Mouse (Mus musculus) urinary bladder, postnatal 25 days (tissue): ENCODE measurements at regions not wholly inside any gene's neighbourhood (a gene's known extent, or its start where the extent isn't known, plus 50 kb on each side); places are given as distances from the start of the nearest gene placed in this dataset.
"Not testable (repeated sequence)": the region's sequence is repeated elsewhere in the genome, so short reads cannot be mapped to it uniquely, and the experiment has no call there.

Experiments used
- DNase-seq: peaks from one replicate; pipeline ENCODE4 v3.0.0; 2022; ENCODE audit warnings: low spot score

DNA sequence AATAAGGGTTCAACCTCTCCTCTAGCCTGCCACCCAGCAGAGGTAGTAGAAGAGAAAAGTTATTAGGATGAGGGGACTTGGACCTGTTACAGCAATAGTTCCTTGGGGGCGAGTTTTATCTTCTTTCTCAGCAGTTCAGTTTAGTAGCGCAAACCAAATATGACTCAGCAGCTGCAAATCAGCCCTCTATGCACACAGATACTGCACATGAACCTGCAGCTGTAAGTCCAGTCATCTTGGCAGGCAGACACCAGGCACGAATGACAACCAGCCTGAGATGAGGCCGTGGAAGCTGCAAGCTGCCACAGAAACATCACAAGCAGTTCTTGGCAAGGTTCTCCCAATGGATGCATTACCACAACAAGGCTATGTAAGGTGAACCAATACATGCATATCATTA lies 327.0 kb upstream of the Akr1e1 start:
- no peak for DNase-seq

DNA sequence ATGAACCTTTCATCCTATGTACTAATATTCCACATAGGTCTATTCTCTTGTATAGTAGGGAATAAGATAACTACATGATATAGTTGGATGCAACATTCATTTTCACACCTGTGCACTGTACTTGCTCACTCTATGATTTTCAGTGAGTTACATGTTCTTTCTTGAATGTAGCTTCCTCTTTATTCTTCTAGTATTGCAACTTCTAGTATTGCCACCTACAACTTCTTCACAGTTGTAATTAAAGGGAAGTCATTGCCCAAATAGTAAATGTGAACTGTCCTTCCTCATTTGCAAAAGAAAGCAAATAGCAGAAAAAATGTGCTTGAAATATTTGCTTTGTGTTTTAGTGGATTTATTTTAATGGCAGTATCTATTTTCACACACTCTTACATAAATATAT lies 330.9 kb upstream of the Akr1e1 start:
- DNase-seq = no peak

DNA sequence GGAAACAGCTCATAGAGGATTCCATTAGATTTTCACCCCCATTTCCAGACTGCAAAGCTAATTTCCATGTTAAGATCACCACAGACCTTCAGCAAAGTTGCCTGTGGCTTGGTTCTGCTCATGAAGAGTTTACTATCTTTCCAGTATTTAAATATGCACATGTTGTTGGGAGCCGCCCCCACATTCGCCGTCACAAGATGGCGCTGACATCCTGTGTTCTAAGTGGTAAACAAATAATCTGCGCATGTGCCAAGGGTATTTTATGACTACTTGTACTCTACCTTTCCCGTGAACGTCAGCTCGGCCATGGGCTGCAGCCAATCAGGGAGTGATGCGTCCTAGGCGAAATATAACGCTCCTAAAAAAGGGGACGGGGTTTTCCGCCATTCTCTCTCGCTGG lies 333.5 kb upstream of the Akr1e1 start:
- DNase-seq = not testable (repeated sequence)

DNA sequence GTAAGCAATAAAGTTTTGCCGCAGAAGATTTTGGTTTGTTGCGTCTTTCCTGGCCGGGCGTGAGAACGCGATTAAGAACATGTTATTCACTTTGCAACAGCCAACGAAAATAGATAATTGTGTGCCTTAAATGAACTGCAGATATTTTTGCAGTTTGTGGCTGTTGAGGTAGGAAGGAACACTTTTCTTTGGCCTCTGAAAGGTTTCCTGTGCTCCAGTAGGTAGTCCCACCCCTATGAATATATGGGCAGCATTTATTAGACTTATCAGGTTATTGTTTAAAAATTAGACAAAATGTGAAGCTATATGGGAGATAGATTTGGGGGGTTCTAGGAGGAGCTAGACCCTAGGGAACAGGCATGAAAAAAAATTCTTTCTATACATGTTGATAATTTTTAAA lies 334.1 kb upstream of the Akr1e1 start:
- no peak for DNase-seq

DNA sequence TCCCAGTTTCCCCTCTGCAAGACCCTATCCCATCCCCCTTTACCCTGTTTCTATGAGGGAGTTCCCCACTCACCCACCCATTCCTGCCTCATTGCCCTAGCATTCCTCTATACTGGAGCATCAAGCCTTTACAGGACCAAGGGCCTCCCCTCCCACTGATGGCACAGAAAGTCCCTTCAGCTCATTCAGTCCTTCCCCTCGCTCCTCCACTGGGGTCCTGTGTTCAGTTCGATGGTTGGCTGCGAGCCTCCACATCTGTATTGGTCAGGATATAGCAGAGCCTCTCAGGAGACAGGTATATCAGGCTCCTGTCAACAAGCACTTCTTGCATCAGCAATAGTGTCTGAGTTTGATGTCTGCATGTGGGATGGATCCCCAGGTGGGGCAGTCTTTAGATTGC lies 346.4 kb upstream of the Akr1e1 start:
- DNase-seq = no peak

DNA sequence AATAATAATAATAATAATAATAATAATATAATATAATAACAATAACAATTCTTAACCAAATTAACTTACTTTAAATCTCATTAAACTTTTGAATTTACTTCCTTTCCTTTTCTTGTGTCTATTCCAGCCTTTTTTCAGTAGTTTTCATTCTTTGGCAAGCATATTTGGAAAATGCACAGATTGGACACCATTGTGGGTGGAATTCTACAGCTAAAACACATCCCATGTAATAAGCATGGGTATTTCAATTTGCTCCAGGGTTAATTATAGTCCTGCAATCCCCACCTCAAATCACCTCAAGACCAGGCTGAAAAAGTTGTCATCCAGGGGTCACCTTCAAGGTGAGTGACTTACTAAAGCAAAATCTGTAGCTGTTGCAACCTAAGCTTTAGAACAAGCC lies 355.9 kb upstream of the Akr1e1 start:
- DNase-seq = no peak

DNA sequence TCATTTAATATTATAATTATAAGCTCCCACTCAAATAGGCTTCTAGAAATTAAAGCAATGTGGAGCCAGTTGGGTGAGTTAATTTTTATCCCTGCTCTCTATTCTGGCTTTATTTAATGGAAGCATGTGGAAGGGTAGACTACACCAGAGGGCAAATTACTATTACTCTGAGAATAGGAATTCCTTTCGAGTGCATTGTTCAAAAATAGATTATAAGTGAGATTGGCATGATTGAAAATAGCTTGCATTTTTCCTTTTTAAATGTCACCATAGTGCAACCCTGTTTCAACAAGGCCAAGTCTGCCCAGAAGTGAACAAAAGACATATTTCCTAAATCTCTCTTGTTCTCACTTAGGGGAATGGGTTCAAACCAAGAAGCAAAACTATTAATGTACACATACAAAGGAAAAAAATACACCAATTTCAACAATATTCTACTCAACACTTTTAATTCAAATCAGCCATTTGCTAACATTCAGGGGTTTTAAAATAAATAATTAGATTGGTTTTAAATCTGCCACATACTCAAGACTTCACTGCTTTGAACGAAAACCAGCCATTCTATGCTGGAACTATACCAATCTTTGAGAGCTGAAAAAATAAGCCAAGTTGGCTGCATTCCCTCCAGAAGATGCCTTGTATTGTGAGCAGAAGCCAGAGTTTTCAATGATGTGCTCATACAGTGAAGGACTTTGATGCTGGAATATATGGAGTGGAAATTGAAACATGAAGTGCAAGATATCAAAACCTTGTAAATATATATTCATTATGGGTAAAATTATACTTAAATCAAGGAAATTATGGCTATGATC lies 361.3 kb upstream of the Akr1e1 start:
- no peak for DNase-seq

DNA sequence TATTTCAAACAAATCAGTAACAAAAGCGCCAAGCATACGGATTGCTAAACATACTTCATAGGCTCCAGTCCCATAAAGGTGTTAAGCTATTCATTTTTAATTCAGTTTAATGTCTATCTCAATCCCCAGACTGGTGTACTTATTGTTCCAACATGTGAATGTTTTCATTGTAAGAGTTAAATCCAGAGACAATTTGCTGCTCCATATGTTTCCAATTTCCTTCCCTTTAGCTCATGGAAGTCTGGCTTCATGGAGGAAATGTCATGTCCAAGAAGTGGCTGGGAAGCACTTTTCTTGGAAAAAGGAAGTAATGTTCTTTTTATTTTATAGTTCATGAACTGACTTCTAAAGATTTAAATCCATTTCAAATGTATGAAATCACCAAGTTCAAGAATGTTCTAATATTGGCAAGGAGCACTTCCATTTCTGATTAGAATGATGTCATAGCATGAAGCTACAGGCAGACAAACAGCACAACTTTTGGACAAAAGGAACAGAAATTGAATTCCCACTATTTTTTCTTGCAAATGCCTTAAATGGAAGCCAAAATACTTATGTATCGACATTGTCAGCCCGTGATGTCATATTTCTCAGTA lies 362.6 kb upstream of the Akr1e1 start:
- no peak for DNase-seq

DNA sequence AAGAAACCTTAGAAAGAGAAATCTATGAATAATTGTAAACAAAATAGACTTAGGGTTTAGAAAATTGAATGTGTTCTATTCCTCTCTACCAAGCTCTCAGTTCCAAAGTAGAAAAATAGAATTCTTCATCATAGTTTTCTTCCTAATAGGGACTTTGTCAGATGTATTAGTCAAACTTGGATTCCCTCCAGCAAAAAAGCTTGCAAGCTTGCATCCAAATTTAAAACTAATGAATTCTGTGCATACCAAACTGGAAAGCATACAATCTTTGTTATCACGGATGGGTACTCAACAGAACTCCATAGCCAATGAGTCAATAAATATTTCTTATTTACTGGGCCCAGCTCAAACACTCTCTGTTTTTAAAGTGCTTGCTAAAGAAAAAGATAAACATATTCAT lies 383.9 kb upstream of the Akr1e1 start:
- DNase-seq = no peak

DNA sequence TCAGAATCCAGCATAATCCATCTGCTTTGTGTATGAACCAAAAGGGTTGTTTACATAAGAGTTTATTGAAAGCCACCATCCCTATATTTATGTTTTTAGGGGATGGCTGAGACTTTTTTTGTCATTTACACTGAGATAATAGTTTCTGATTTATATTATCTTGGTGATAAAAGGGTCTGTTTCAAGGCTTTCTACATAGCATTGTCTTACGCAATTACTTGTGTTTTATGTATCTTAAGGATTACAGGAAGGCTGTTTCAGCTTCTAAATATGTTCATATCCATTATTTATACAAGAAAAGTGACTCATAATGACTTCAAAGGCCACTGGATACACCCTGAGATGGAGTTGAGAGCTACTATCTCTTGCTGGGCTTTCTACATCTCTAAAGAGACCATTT lies 399.3 kb upstream of the Akr1e1 start:
- DNase-seq = no peak

DNA sequence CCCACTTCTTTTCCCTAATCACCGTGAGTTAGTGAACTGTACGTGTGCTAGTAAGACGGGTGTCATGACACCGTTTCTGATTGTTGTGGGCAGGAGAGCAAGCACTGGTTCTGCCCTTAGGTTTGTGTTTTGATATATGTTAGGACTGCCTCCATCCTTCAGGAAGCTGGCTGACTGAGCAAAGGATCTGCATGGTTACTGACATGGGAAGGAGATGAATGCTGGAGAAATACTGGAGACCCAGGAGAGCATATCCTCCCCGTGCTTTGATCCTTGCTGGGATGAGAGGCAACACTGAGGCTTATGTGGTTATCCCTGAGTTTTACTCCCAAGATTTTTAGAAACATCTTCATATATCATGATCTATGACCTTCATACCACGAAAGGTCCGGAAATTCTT lies 413.5 kb upstream of the Akr1e1 start:
- no peak for DNase-seq

DNA sequence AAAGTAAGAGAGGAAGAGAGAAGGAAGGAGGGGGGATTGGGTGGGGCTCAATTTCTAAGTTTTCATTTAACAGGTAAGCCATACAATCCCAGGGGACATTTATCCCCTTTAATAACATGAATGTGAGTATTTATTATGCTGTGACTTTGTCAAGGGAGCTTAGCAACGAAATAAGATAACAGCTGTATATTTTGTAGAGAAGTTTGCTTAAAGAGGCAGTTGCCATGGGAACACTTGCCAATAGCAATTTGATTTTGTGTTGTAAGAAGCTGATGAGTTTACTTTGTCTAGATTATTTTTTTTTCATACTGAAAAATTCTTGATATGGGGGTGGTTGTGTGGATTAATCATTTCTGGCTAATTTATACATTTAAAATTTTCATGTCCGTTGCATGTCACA lies 450.9 kb upstream of the Akr1e1 start:
- no peak for DNase-seq

DNA sequence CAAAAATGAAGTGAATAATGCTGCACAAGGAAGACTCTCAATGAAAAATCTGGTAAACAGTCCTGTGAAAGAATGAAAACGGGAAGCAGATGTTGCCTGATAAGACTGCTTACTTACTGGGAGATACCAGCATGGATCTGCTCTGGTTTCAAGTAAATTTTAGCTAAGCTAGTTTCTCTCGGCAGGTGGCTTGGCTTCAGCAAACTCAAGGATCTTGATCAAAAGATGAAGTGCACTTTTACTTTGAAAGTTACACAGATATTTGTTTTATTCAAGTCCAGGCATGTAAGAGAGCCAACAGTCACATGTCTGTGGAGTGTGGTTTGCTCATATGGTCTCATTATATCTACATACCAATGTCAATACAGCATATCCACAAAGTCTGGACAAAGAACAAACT lies 451.5 kb upstream of the Akr1e1 start:
- no peak for DNase-seq

DNA sequence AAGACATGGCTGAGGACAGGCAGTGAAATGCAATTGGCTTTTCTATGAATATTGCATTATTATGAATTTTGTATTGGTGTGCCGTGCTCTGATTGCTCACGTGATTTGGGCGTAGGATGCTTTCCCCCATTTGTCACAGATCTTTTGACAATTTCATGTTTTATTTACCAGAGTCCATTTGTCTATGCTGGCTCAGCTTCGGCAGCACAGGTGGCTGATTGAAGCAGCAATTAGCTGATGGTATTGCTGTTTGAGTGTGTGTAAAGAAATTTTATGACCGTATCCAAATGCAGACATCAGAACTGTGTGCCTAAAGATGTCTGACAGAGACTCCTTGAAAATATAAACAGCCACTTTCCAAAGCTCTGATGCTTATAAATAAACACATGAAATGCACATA lies 498.5 kb upstream of the Akr1e1 start:
- no peak for DNase-seq

DNA sequence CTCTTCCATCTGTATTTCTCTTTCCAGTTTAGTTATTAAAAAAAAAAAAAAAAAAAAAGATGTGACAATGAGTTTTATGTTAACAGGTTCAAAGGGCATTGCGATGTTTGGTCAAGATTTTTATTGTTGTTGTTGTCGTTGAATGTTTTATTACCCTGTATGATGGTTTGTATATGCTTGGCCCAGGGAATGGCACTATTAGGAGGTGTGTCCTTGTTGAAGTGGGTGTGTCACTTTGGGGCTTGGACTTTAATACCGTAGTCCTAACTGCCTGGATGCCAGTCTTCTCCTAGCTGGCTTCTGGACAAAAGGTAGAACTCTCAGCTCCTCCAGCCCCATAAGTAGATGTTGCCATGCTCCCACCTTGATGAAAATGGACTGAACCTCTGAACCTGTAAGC lies 545.9 kb upstream of the Akr1e1 start:
- DNase-seq = no peak

DNA sequence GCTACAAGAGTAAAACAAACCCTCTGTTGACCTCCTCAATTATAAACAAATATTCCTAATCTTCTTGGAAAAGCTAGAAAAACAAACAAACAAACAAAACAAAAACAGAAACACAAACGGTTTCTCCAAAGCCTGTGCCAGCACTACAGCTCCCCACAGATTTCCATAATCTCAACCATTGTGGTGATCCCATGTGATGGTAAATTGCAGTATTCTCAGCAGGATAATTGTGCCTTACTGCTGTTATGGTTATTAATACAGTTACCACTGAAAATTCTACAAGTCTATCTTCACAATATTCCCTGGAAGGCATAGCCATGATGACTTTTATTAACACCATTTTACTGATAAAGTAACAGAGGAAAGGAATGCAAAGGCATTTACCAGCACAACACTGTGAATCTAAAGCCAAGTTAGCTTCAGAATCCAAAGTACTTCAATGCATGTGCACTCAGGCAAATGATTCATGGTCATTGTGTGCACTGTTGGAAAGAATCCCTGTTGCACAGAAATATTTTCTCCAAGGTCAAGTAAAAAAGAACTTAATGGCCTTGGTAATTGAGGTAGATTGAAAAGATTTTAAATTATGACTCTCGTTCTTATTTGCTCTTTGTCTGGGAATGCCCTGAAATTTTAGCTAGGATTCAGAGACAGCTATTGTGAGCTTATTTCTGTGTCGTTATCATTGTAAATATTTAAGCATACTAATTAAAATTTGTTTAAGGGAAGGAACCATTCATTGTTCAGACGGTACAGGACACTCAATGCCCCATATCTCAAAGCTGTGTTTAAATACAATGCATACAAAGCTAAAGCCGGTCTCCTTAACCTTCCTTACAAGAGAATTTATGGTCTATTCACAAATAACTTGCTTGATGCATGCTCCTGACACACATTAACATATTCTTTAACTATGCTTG lies 551.1 kb upstream of the Akr1e1 start:
- DNase-seq = no peak

DNA sequence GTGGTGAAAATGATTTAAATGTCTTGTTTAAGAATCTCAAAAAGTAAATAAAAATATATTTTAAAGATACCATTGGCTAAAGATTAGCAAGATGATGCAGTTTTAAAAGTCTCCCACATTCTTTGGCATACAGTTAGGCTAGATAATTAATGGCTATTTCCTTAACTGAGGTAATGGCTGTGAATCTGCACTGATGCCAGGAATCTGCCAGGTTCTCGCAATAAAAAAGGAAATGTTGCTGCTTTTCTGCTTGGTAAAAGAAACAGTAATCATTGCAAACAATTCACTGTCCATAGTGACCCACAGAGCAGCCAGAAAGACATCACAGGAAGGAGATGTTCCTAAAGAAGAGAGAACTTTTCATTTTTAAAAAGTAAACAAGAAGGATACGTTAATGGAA lies 557.7 kb upstream of the Akr1e1 start:
- DNase-seq = no peak

DNA sequence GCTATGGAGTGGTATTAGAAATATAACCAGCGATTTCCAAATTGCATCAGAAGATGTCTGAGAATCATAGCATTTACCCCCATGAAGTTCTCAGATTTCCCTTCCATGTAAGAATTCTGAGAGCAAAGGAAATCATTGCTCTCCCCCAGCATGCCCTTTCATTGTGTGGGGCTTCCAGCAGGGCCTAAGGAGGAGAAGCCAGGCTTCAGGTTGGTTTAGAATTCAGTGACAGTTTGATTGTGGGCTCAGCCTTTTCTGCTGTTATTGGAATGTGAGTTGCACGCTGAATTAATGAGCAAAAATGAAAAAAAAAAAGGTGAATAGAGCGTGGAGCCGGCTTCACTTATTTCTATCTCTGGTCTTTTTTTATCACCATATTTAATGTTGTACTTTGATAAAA lies 570.0 kb upstream of the Akr1e1 start:
- no peak for DNase-seq

DNA sequence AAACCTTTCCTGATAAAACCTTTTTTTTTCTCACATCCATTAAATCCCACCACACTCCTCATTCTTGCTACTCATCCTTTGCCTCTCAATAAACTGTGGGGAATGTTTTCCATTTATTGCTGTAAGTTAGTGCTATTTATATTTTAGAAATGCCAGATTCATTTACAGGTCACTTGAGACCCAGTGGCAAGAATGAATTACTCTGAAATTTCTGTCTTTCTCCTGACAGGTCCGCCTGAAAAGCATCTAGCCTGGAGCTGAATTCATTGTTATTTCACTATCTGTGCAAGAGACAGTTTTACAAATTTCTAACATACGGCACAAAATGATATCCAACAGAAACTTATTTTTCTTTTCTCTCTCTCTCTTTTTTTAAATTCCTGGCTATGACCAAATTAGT lies 570.6 kb upstream of the Akr1e1 start:
- no peak for DNase-seq

DNA sequence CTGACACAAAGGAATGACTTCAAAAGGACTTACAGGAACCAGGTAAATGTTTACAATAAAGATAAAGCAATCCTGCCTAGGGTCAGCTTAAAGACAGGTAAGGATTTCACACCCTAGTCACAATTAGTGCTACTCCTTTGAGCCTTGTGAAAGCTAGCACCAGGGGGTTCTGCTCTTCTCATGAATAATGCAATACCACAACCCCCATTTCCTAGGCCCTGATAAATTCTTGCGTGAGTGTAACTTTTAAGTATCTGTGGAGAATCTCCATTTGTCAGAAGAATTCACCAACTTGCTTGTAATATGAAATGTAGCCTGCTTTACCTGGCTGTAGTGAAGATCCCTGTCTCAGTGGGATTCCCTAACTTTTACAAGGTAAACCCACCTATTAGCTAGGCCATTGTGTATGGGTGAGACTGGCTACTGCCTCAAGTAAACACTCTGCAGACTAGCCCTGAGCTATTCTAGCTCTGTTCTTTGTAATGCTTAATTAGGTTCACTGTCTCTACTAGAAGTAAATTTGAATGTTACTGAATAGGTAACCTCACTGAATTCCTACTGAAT lies 576.3 kb upstream of the Akr1e1 start:
- not testable (repeated sequence) for DNase-seq

DNA sequence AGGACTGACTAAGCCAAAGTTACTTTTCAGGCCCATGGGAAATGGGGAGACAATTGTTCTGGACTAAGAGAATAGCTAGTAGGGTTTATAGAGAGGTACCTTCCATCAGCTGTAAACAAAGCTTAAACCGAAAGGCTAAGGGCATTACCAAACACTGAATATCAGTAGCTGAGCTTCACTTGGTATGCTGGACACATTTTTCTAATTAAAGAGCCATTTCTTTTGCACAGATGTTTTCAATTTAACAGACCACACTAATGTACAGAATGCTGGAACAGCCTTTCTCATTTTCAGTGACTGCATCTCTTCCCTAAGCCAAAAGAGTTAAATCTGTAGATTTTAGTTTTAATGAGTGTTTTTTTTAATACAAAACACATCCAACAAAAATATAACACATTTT lies 593.8 kb upstream of the Akr1e1 start:
- DNase-seq = no peak

DNA sequence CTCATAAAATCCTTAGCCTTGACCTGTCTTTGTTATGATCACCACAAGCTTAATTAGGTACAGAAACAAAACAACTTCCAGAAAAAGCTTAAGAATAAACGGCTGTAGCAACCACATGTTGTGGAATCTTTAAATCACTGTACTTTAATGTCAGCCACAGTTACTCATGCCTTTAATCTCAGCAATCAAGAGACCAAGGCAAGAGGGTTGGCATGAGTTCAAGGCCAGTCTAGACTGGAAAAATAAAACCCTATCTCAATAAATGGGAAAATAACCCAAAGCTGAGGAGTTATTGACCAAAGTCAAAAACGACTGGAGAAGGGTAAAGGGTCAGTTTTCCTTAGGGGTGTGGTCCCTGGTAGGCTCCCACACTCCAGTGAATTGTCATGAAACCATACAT lies 595.2 kb upstream of the Akr1e1 start:
- no peak for DNase-seq

DNA sequence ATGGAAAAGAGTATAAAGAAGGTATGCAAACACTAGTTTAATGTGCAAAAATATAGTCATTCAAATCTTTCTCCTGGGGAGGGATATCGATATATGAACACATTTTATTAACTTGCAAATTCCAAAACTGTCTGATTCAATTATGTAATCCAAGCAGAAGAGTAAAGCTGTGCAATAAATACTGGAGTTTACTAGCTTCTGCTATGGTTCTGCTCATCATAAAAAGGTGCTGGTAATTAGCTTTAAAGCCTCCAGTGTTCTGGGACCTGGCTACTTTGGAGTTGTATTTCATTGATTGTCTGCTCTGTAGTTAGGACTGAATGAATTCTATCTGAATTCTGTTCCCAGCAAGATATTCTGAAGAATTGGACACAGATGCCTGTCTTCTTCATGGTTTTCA lies 602.7 kb upstream of the Akr1e1 start:
- DNase-seq = no peak
